Mouse (Mus musculus) ovary, postnatal 14 days (tissue): Measurements from ENCODE around the gene Gpr179.

Source experiments
- DNase-seq: peaks from one replicate; pipeline ENCODE4 v3.0.0; 2022; ENCODE audit warnings: low spot score

Gene Gpr179

DNA sequence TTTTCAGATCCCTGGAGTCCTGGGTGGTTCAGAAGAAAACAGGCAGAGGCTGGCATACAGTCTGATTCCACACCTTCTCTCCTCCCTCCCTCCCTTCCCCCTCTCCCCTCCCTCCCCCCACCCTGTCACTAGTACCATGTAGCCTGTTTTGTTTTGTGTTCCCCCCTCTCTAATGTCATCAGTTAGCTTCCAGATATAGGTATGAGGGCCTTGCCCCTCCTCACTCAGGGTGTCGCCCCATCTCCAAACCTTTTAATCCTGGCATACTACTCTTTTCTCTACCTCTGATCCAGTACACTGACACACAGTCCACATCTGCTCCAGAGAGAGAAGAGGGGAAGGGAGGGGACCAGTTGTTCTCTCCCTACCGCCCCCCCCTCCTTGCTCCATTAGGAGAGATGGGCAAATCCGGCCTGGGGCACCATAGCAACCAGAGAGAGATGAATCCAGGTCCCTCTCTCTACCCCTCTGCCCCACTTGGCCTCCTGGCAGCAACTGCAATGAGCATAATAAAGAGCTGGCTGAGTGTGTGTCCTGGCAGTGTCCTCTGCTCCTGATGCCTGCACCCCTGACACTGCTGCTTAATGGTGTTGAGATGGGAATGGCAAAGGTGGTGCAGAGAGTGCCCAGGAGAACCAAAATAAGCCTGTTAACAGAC, at the start of gene Gpr179:
TSS of gene Gpr179 (minus strand) at position 51 of the 658 bp plus-strand sequence.
- no peak for DNase-seq

DNA sequence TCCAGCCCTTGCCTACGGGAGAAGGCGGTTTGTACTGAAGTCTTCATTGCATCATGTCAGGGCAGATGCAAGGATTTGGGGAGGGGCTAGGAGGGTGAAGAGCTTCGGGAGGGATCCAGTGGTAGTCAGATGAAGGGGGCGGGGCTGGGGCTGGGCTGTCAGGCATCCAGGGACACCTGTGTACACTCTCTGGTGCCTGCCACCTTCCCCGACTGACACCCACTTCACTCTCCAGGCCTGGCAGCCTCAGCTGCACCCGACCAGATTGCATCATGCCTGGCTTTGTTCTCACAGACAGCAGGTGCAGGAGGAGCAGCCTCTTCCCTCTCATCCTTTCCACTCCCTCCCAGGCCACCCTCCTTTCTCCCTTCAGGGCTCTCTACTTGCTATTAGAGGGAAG, 49.2 kb upstream of the Gpr179 start:
- DNase-seq = no peak

DNA sequence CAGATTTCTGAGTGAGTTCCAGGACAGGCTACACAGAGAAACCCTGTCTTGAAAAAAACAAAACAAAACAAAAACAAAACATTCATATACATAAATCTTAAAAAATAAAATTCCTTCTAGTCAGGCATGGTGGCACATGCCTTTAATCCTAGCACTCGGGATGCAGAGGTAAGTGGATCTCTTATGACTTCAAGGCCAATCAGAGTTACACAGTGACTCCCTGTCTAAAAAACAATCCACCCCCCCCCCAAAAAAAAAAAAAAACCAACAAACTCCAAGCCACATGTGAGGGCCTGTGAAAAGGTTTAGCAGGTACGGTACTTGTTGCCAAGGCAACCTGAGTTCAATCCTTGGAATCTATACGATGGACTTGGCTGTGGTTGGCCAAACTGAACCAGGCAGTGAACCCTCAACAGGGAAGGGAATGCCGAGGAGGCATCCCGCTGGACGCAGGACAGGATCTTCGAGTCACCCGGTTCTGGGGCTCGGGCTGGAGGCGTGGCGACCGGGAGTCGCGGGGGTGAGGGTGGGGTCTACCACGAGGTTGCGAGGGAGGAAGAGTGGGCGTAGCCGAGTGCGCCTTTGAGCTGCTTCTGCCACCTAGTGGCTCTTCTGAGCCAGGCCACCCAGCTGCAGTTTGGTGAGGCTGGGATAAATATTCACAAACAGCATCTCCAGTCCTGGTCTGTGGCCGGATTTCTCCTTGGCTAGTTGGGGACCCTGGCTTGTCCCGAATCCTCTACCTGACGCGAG, 48.3 kb upstream of the Gpr179 start:
- DNase-seq = peak; percentile 73

DNA sequence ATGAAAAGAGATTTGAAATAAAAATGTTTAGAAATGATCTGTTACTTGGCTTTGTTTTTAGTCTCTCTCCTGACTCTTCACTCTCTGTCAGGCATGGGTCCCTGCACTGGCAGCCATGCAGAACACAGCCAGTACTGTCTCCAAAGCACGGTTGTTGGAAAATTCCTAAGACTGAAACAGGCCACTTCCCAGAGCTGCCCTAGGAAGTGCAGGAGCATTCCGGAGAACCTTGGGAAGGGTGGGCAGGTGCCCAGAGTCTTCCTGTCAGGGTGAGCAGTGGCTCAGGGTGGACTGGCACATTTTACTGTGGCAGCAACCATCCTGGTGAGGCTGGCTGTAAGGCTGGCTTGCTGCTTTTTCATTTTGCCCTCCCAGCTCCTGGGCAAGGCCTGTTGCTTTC, 46.6 kb upstream of the Gpr179 start:
- DNase-seq = no peak

DNA sequence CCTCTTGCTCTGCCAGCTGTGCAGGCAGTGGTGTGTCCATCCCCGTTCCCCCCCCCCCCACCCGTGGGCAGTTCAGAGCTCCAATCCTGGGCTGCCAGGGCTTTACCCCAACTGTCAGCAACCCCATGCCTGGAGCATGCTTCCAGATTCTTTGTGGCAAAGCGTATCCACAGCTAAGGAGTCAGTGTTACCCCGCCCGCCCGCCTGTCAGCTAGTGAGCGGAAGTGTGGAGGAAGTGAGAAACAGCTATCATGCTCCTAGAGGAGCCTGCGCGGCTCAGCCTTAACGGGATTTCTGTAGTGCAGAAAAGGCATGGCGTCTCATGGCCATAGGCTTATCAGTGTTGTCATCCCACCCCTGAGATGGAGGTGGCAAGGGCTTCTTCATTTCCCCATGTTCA, 42.3 kb upstream of the Gpr179 start:
- no peak for DNase-seq

DNA sequence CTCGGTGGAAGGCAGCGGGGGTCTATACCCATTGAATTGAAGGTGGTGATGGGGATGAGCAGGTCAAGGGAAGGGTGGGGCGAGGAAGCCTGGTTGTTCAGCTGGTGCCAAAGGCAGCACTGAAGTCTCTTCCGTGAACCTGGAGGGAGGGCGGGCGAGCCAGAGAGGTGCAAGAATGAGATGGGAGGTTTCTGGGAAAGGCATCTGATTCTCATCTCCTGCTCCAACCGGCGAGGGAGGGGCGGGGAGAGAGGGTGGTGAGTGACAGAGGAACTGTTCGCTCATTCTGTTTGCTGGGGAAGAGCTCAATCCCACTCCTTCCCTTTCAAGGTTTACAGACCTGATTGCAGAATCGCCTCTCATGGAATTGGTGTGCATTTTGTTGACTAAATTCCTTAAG, 41.8 kb upstream of the Gpr179 start:
- no peak for DNase-seq

DNA sequence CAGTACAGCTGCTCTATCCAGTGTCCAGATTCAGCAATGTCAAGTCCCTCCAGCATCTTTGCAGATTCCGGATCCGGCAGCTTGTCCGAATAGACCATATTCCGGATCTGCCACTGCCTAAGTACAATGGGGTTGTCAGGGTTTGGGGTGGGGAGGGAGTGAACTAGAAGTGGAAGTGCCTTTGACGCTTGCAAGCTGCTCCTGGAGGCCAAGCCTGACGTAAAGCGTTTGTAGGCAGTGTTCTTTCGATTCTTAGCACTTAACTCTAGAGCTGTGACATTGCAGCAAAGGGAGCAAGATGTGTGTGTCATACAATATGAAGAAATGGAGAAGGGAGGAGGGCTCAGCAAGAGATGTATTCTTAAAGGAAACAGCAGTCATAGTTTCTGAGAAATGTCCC, 37.2 kb upstream of the Gpr179 start:
- DNase-seq = no peak

DNA sequence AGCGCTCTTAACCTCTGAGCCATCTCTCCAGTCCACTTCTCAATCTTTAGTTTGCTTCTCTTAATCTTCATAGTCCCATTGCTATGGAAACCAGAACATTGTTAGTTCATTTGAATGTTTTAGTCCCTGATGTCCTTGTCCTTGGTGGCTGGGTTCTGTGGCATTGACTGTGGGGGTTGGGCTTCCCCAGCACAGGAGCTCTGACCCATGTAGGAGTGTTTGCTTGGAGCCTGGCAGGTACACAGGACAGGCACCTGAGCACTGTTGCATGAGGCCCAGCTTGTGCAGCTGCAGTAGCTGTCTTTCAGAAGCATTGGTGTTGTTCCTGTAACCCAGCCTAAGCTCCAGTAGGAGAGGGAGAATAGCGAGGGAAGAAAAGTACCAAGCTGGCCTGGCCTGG, 35.9 kb upstream of the Gpr179 start:
- DNase-seq = no peak

DNA sequence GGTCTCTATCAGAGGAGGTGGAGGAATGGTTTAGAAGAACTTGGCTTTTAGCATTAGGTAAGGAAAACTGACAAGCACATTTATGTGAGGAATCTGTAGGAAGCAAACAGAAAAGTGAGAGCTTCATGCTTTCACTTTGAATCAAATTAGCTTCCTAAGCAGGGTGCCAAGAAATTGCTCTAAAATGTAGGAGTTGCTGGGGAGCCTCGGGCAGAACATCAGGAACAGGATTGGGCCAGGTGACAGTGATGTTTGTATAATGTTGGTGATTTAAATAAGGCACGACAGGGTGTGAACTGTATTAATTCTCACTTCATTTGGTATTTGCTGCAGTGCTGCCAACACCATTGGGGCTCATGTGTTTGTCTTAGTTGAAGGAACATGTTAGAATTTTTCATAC, 31.9 kb upstream of the Gpr179 start:
- DNase-seq = no peak

DNA sequence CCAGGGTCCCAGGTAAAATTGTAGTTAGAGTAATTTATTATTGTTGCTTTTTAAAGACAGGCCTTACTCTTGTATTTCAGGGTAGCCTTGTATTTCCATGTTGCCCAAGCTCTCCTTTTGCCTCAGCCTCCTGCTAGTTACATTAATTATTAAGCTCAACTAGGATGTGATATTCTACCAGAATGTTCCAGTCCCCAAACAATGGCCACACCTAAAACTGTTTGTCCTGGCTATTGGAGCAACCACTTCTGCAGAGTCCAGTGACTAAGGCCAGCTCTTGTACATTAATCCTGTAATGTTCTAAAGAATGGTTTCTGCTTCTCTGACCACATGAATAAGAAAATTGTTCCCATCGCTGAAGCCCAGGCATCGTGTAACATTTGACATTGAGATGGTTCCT, 31.1 kb upstream of the Gpr179 start:
- no peak for DNase-seq

DNA sequence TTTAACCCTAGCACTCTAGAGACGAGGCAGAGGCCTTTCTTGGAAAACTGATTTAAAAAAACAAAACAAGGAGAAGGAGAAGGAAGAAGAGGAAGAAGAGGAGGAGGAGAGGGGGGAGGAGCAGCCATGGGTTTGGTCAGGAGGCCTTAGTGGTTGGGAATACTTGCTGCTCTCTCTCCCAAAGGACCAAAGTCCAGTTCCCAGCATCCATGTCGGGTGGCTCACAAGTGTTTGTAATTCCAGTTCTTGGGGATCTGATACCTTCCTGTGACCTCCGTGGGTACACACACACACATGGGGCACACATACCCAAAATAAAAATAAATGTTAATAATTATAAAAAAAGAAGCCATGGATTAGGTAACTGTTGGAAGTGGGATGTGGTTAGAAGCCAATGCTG, 28.2 kb upstream of the Gpr179 start:
- DNase-seq = no peak

DNA sequence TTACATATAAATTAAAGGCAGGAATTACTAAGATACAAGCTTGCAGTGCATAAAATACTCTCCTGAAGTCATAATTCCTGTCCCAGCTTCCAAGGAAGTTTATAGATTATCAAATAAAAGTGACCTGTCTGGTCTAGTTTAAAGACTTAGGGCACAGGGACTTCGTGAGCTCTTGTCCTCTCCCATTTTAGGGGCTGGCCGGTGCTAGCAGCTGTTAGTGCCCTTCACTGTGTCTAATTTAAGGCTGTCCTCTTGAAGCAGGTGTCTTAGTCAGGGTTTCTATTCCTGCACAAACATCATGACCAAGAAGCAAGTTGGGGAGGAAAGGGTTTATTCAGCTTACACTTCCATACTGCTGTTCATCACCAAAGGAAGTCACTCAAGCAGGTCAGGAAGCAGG, 21.5 kb upstream of the Gpr179 start:
- no peak for DNase-seq

DNA sequence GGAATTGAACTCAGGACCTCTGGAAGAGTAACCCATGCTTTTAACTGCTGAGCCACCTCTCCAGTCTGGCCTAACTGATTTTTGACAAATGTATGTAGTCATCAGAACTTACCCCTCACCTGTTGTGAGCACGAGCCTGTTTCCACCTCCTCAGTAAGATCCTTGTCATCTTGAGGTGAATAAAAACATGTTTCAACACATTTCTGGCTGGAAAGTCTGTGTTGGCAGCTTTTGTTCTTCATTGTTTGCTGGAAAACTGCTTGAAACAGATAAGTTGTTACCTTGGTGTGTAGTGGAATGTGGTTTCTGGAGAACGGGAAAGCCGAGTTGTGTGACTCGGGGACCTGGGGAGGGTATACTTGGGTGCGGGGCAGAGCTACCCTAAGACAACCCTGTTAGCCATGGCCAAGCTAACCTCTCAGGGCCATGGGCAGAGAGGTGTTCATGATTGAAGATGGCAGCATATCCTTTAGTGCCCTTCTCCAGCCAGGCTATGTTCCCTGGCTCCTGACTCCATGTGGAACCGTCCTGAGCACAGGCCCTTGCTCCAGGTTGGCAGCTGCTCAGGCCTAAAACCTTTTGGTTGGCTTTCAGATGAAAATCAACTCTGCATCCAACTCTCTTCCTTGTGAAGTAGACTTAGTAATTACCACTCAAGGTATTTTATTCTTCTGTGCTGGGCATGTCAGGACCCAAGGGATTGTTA, 20.4 kb upstream of the Gpr179 start:
- DNase-seq = no peak

DNA sequence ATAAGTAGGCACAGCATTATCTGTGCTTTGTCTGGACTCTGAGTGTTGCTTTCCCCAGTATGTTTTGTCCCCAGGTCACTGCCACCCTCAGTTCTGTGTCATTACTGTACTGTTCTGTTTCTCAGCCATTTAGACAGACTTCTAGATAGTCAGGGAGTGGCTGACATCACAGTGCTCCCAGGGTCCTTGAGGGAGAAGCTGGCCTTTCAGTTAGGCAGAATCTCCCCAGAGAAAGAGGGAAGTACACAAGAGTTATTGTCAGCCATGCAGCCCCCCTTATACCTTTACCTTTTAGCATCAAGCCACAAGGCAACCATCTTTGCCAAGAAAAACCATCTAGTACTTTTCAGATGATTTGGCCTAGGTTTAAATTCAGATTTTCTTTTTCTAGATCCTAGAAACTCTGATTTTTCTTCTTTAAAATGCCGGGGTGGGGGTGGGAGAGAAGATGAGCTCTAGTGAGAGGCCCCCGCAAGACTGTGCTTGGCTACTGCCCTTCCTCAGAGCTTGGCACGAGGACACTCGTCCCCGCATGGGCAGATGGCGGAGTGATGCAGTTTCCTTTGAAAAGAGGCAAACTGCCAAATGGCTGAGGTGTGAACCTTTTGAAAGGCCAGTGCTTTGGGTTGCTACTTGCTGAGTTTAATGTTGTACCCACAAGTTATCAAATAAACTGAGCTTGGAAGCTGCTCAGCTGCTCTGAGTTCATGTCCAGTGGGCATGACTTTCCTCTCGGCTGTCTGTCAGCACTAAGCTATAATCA, 18.6 kb upstream of the Gpr179 start:
- DNase-seq = no peak

DNA sequence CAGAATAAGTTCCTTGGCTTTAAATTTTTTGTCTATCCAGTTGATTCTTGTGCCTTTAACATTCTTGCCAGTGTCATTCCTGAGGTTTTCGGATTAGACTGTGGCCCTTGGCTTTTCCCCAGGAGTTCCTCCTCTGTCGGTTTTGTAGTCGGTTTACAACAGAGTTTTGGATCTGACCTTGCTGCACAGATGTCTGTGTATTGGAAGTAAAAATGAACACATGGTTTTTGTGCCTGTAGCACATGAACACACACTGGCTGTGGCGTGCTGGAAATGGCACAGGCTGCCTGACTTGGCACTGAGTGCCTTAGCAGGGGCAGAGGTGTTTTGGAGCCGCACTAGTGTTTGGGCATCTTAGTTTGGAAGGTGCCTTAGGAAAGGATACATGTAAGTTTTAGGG, 16.6 kb upstream of the Gpr179 start:
- no peak for DNase-seq

DNA sequence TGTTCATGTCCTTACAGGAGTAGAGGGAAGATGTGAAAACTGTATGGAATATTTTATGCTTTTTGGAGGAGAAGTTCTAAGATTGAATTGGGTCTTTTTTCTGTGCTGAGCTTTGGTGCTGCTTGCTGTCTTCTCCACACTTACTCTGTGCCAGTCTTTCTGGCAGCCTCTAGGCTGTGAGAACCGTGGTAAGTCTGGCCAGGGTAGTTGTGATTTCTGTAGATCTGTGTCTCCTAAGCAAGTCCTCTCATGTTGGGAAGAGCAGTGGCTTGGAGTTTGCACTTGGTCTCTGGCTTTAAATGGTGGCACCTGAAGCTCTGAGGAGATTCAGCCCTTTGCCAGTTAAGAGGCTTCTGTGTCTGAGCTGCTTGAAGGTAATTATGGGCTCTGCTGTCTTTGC, 13.7 kb upstream of the Gpr179 start:
- DNase-seq = no peak

DNA sequence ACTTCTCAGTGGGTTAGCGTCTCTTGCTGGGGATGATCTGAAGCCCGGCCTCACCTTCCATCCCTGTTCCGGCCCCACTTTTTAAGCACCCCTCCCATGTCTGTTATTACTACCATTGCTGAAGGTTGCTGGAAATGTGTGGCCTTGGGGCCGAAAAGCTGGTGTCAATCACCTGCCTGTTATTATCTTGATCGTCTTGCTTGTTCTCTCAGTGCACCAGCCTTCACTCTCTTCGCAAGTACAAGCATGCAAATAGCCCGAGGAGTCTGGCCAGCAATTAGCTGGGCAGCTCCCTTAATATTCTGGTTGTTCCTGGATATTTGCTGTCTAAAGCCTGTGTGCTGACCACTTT, 11.7 kb upstream of the Gpr179 start:
- no peak for DNase-seq

DNA sequence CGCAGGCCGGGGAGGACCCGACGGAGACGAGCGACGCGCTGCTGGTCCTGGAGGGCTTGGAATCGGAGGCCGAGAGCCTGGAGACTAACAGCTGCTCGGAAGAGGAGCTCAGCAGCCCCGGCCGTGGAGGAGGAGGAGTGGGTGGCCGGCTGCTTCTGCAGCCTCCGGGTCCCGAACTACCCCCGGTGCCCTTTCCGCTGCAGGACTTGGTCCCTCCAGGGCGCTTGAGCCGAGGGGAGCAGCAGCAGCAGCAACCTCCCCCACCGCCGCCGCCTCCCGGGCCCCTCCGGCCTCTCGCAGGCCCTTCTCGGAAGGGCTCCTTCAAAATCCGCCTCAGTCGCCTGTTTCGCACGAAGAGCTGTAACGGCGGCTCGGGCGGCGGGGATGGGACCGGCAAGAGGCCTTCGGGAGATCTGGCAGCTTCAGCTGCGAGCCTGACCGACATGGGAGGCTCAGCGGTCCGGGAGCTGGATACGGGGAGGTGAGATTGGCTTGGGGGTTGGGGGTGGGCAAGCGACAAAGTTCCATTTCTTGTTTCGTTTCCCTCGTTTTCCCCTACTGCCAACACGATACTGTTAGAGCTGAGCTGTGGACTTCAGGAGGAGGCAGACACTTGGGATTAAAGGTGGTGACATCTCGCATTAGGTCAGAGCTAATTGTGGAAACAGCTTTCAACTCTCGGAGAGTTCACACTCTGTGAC, 11.2 kb upstream of the Gpr179 start:
- DNase-seq = peak; percentile 21

DNA sequence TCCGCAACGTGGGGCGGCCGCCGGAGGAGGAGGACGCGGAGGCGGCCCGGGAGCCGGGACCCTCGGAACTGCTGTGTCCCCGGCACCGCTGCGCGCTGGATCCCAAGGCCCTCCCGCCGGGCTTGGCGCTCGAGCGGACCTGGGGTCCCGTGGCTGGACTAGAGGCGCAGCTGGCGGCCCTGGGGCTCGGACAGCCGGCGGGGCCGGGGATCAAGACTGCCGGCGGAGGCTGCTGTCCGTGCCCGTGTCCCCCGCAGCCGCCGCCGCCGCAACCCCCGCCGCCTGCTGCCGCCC, 10.7 kb upstream of the Gpr179 start:
- peak; percentile 37 for DNase-seq

DNA sequence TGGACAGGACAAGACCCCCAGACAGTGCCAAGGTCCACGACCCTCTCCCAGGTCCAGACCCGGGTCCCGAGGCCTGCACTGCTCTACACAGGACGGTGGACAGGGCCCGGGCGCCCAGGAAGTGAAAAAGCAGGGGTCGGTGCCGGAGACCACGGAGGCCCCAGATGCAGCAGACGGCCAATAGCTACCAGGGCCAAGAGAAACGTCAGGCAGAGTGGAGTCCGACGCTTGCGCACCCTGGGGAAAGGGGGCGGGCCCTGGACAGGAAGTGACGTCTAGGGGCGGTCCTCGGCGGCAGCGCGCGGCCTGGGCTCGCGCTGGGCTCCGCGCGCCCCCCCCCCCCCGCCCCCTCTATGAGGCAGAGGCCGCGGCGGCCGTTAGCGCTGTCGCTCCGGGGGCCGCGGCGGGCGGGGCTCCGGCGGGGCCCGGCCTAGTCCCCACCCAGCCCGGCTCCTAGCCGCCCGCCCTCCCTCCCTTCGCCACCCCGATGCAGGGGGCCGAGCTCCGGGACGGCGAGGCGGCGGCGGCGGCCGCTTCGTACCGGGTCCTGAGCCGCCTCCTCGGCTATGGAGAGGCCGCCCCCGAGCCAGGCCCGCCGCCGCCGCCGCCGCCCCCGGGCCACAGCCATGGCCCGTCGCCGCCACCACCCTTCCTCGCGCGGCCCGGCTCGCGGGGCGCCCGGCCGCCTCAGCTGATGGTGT, 10.2 kb upstream of the Gpr179 start, which contains the start of gene Socs7:
TSS of gene Socs7 (plus strand) at position 604 of the 701 bp plus-strand sequence.
- peak; percentile 91 for DNase-seq

DNA sequence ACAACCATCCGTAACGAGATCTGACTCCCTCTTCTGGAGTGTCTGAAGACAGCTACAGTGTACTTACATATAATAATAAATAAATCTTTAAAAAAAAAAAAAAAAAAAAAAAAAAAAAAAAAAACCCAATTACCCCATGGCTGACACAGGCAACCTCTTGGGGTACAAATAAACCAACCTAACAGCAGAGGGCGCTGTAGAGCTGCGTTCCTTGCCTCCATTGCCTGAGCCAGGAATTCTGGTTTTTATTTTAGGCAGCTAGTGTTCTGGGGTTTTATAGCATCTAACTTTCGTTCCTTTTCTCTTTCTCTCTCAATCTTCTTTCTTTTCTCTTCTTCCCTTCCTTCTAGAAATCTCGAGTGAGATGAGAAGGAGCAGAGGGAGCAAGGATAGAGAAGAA, 5.8 kb upstream of the Gpr179 start:
- peak; percentile 66 for DNase-seq

DNA sequence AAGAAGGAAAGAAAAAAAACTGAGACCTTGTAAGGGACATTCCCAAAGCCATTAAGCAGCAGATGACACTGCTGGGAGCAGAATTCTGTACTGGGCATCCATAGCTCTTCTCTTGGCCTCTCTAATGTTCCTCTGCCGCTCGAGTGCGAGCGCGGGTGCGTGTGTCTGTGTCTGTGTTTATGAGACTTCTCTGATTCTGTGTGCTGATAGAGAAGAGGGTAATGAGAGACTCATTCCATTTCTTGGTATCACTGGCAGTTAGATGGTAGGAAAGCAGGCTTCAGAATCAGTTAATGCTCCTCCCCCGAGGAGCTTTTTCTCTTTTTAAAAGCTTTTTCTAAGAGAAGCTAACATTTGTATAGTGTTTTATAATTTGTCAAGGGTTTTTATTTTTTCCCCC, 3.4 kb upstream of the Gpr179 start:
- no peak for DNase-seq
